8 mouse cellular contexts compared by ENCODE assay signal in genomic region chr6:71272316-71272741, GRCm38 (mm10). TPM values are rescaled to one million over a fixed set of nuclear protein-coding genes. Genes with fewer than 3 reads are reported as not detected.
A peak's percentile ranks its signal among the peaks of the same experiment; 100 is the strongest.
DNase-seq lines count a peak whose midpoint lies in the region; ATAC-seq and TF ChIP-seq lines count a peak whose summit lies in the region.

No protein-coding gene starts in this region.

- H3K27ac ChIP-seq in forebrain, embryonic 16.5 days (ENCODE audit: low read length) = peak overlapping the region; percentile 93
- H3K27ac ChIP-seq in liver, embryonic 13.5 days = peak overlapping the region; percentile 92
- H3K27ac ChIP-seq in stomach, postnatal 0 days (replicated peaks) = peak overlapping the region; percentile 98

- no peak for DNase-seq in lung, adult 2 months
- no peak for DNase-seq in lung, postnatal 25 days (ENCODE audit: low spot score)
- DNase-seq in brain, adult 2 months (ENCODE audit: low read depth, low spot score) = peak; percentile 41
- no peak for DNase-seq in liver, embryonic 13.5 days
- DNase-seq in stomach, postnatal 0 days (ENCODE audit: low spot score) = peak; percentile 22
- DNase-seq in layer of hippocampus, adult 8-10 months (ENCODE audit: low spot score in 2 of 2) = no peak
- no peak for DNase-seq in adrenal gland, postnatal 14 days

- H3K36me3 ChIP-seq in forebrain, embryonic 16.5 days (ENCODE audit: control insufficient read depth, insufficient read depth) = no peaks in the 10 kb centered on the region
- no peaks in the 10 kb centered on the region for H3K36me3 ChIP-seq in liver, embryonic 13.5 days
- no peaks in the 10 kb centered on the region for H3K36me3 ChIP-seq in stomach, postnatal 0 days (ENCODE audit: control insufficient read depth, insufficient read depth, low read length)

- H3K4me2 ChIP-seq in forebrain, embryonic 16.5 days (ENCODE audit: low read length) = peak overlapping the region; percentile 81
- H3K4me2 ChIP-seq in liver, embryonic 13.5 days = peak overlapping the region; percentile 85
- peak overlapping the region; percentile 65 for H3K4me2 ChIP-seq in stomach, postnatal 0 days (replicated peaks; ENCODE audit: low read depth)

- no peak for ATAC-seq in forebrain, embryonic 16.5 days
- no peak for ATAC-seq in liver, embryonic 13.5 days (ENCODE audit: low read depth)
- no peak for ATAC-seq in stomach, postnatal 0 days (ENCODE audit: low FRiP score, low TSS enrichment)

- 1% methylated on average over 11 of the region's 11 CpGs for WGBS in lung, adult 2 months
- WGBS in forebrain, embryonic 16.5 days = under 1% methylated on average over 11 of the region's 11 CpGs
- 2% methylated on average over 11 of the region's 11 CpGs for WGBS in liver, embryonic 13.5 days (ENCODE audit: insufficient replicate concordance)
- WGBS in stomach, postnatal 0 days = under 1% methylated on average over 11 of the region's 11 CpGs

- no peak for TF ChIP-seq EP300 in stomach, postnatal 0 days (optimal IDR thresholded peaks at IDR 0.05)

- H3K9ac ChIP-seq in forebrain, embryonic 16.5 days (replicated peaks; ENCODE audit: low read depth, low read length) = peak overlapping the region; percentile 99
- H3K9ac ChIP-seq in liver, embryonic 13.5 days = peak overlapping the region; percentile 98
- peak overlapping the region; percentile 98 for H3K9ac ChIP-seq in stomach, postnatal 0 days (ENCODE audit: low read length)

- no peak for TF ChIP-seq CTCF in lung, adult 2 months (IDR thresholded peaks at IDR 0.05; ENCODE audit: insufficient read depth, low read length)
- no peak for TF ChIP-seq CTCF in stomach, postnatal 0 days (IDR thresholded peaks at IDR 0.05; ENCODE audit: low read depth)

- H3K9me3 ChIP-seq in forebrain, embryonic 16.5 days (ENCODE audit: control insufficient read depth, low read length) = no peaks in the 10 kb centered on the region
- no peaks in the 10 kb centered on the region for H3K9me3 ChIP-seq in liver, embryonic 13.5 days (replicated peaks)
- H3K9me3 ChIP-seq in stomach, postnatal 0 days (ENCODE audit: control insufficient read depth, low read length) = no peaks in the 10 kb centered on the region

- TF ChIP-seq POLR2A in lung, adult 2 months (IDR thresholded peaks at IDR 0.05; ENCODE audit: borderline replicate concordance, extremely low read depth, low read depth, low read length) = no peak

- H3K27me3 ChIP-seq in forebrain, embryonic 16.5 days (replicated peaks; ENCODE audit: control insufficient read depth, insufficient read depth, low read length) = no peaks in the 10 kb centered on the region
- H3K27me3 ChIP-seq in liver, embryonic 13.5 days = no peaks in the 10 kb centered on the region
- H3K27me3 ChIP-seq in stomach, postnatal 0 days (ENCODE audit: control insufficient read depth, insufficient read depth, low read length) = no peaks in the 10 kb centered on the region

- H3K4me1 ChIP-seq in lung, adult 2 months (ENCODE audit: control insufficient read depth, insufficient read depth, low read length) = peaks cover 8% of the 10 kb centered on the region
- peaks cover 16% of the 10 kb centered on the region for H3K4me1 ChIP-seq in forebrain, embryonic 16.5 days (replicated peaks; ENCODE audit: control insufficient read depth, insufficient read depth, low read length)
- peaks cover 25% of the 10 kb centered on the region for H3K4me1 ChIP-seq in liver, embryonic 13.5 days (replicated peaks)
- no peaks in the 10 kb centered on the region for H3K4me1 ChIP-seq in stomach, postnatal 0 days (replicated peaks; ENCODE audit: control insufficient read depth, insufficient read depth)

- H3K4me3 ChIP-seq in lung, adult 2 months (replicated peaks; ENCODE audit: extremely low read depth, low read depth, low read length) = peak overlapping the region; percentile 98
- H3K4me3 ChIP-seq in forebrain, embryonic 16.5 days (replicated peaks; ENCODE audit: low read length) = peak overlapping the region; percentile 85
- peak overlapping the region; percentile 88 for H3K4me3 ChIP-seq in liver, embryonic 13.5 days (replicated peaks)
- peak overlapping the region; percentile 90 for H3K4me3 ChIP-seq in stomach, postnatal 0 days (ENCODE audit: low read depth, low read length)

RNA-seq across cellular contexts. Expression of gene Krcc1, which starts 0.9 kb away (rescaled TPM):
- polyA plus RNA-seq in lung, adult 2 months (2012; rRNA removed) = 6.9 and 11.0 TPM in 2 replicates
- 18.5 and 19.0 TPM in 2 replicates for polyA plus RNA-seq in forebrain, embryonic 16.5 days (2015; fragmentation: Nextera tagmentation; extraction: Ambion mirVana)
- polyA plus RNA-seq in liver, embryonic 13.5 days (2015; fragmentation: Nextera tagmentation; extraction: Ambion mirVana) = 24.0 and 27.8 TPM in 2 replicates
- polyA plus RNA-seq in stomach, postnatal 0 days (2015; fragmentation: Nextera tagmentation; extraction: Ambion mirVana) = 79.1 and 79.7 TPM in 2 replicates
- total RNA-seq in layer of hippocampus, adult 8-10 months (2022) = 10 to 100 TPM; 15.5 to 22.7 (median 17.5) TPM
- total RNA-seq in adrenal gland, postnatal 14 days (2021) = 66.7 and 72.4 TPM in 2 replicates

RNA-seq across cellular contexts. Expression of gene Smyd1, which starts 49.7 kb away (rescaled TPM):
- polyA plus RNA-seq in lung, adult 2 months (2012; rRNA removed) = 2.3 and 7.0 TPM in 2 replicates
- polyA plus RNA-seq in forebrain, embryonic 16.5 days (2015; fragmentation: Nextera tagmentation; extraction: Ambion mirVana) = 0.07 and 0.25 TPM in 2 replicates
- polyA plus RNA-seq in liver, embryonic 13.5 days (2015; fragmentation: Nextera tagmentation; extraction: Ambion mirVana) = 0.20 and 0.27 TPM in 2 replicates
- polyA plus RNA-seq in stomach, postnatal 0 days (2015; fragmentation: Nextera tagmentation; extraction: Ambion mirVana) = 0.30 and 0.56 TPM in 2 replicates
- 1 to 10 TPM in 1 of 4 experiments, under 1 TPM in 3; 0.36 to 1.4 (median 0.62) TPM for total RNA-seq in layer of hippocampus, adult 8-10 months (2022)
- 0.52 and 0.56 TPM in 2 replicates for total RNA-seq in adrenal gland, postnatal 14 days (2021)

RNA-seq across cellular contexts. Expression of gene Cd8b1, which starts 50.3 kb away (rescaled TPM):
- 2.5 and 3.0 TPM in 2 replicates for polyA plus RNA-seq in lung, adult 2 months (2012; rRNA removed)
- polyA plus RNA-seq in forebrain, embryonic 16.5 days (2015; fragmentation: Nextera tagmentation; extraction: Ambion mirVana) = not detected in 2 replicates
- not detected in 2 replicates for polyA plus RNA-seq in liver, embryonic 13.5 days (2015; fragmentation: Nextera tagmentation; extraction: Ambion mirVana)
- not detected in 2 replicates for polyA plus RNA-seq in stomach, postnatal 0 days (2015; fragmentation: Nextera tagmentation; extraction: Ambion mirVana)
- not detected for total RNA-seq in layer of hippocampus, adult 8-10 months (2022)
- 1.1 and 7.5 TPM in 2 replicates for total RNA-seq in adrenal gland, postnatal 14 days (2021)

Comparison
In these comparisons a context has a peak if more than half of its experiments do, and no peak if none do; other contexts are left out.
1. DNase-seq: peak in brain, adult 2 months (single experiment) and stomach, postnatal 0 days (single experiment); none in lung, adult 2 months (single experiment), lung, postnatal 25 days (single experiment), liver, embryonic 13.5 days (single experiment), layer of hippocampus, adult 8-10 months (0 of 2) and adrenal gland, postnatal 14 days (single experiment).
2. Peak in every context shown above with its lines, with median percentiles within 50 percentile points of each other: H3K4me3 ChIP-seq, H3K27ac ChIP-seq, H3K4me2 ChIP-seq and H3K9ac ChIP-seq.